Mouse (Mus musculus) ES-E14 (cell line): ENCODE data around the gene Gm7356.
"Not testable (repeated sequence)": the region's sequence is repeated elsewhere in the genome, so short reads cannot be mapped to it uniquely, and the experiment has no call there.

Experiments used
- CHD2 ChIP-seq: IDR thresholded peaks from 2 replicates; pipeline ENCODE4 v1.6.1; 2014; ENCODE audit warnings: mild to moderate bottlenecking, low read depth, low read length, inconsistent platforms
- HCFC1 ChIP-seq: IDR thresholded peaks from 2 replicates; pipeline ENCODE4 v1.6.1; 2012; ENCODE audit warnings: low read length, inconsistent platforms, borderline replicate concordance; ENCODE audit not compliant: insufficient read depth
- ZNF384 ChIP-seq: IDR thresholded peaks from 2 replicates; pipeline ENCODE4 v1.6.1; 2012; ENCODE audit warnings: low read depth, low read length, inconsistent platforms

DNA sequence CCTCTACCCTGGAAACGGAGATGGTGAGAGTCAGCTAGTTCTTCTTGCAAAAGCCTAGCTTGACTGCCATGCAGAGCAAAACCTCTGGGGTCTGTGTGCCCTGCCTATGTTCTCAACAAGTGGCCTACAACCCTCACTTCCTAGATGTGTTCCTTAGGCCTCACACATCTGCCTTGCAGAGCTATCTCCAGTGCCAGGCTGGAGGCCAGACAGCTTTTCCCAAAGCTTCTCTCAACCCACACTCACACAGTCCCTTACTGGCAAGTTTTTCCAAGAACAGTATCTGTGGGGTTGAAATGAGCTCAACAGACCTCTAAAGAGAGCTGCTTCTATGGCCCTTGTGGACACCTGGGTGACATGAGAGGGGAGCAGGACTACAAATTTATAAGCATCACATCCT lies 51.9 kb downstream of the Gm7356 start:
- TF ChIP-seq CHD2, ZNF384, HCFC1: not testable (repeated sequence)
